Mouse (Mus musculus): Measurements from ENCODE around the gene Eya3.

- TF ChIP-seq GATA1 (IDR thresholded peaks at IDR 0.05; ENCODE audit: low read length) (no peak), TAL1 (IDR thresholded peaks at IDR 0.05; ENCODE audit: low read length) (no peak)
Observed at GRCm38 (mm10) chr4:132762602-132763001, 123.8 kb downstream of the Eya3 start.

Data from erythroblast, embryonic 14.5 days (primary cell).